Mouse (Mus musculus) thymus, adult 18-20 months (tissue): ENCODE data around the gene Usp46.

Source experiments
- DNase-seq, 2 experiments: peaks; one replicate each; pipeline ENCODE4 v3.0.0; 2022; ENCODE audit warnings: mixed read lengths in 2 of 2

Gene Usp46

GRCm38 (mm10) chr5:73950809-73951648 lies 117.2 kb downstream of the Usp46 start:
- DNase-seq, result no peak
